8 mouse cellular contexts compared by ENCODE assay signal in genomic region chr10:81405588-81406201, GRCm38 (mm10). TPM values are rescaled to one million over a fixed set of nuclear protein-coding genes. Genes with fewer than 3 reads are reported as not detected.
A peak's percentile ranks its signal among the peaks of the same experiment; 100 is the strongest.
DNase-seq lines count a peak whose midpoint lies in the region; ATAC-seq and TF ChIP-seq lines count a peak whose summit lies in the region.

No protein-coding gene starts in this region.

- no peak overlapping the region for H3K4me3 ChIP-seq in forebrain, embryonic 14.5 days (ENCODE audit: low read depth, low read length)
- no peak overlapping the region for H3K4me3 ChIP-seq in forebrain, embryonic 16.5 days (replicated peaks; ENCODE audit: low read length)
- H3K4me3 ChIP-seq in testis, adult 2 months (ENCODE audit: control insufficient read depth, low read depth, low read length) = no peak overlapping the region
- H3K4me3 ChIP-seq in cortical plate, adult 2 months (ENCODE audit: insufficient read depth, low read length) = no peak overlapping the region
- 0 out of 2 replicates have a peak overlapping the region, but pooled peaks have one; percentile 42 for H3K4me3 ChIP-seq in limb, embryonic 10.5 days

- H3K4me2 ChIP-seq in forebrain, embryonic 14.5 days (ENCODE audit: low read length) = no peak overlapping the region
- H3K4me2 ChIP-seq in forebrain, embryonic 16.5 days (ENCODE audit: low read length) = no peak overlapping the region

- ATAC-seq in forebrain, embryonic 14.5 days = no peak
- no peak for ATAC-seq in forebrain, embryonic 16.5 days

- no peak for TF ChIP-seq POLR2A in testis, adult 2 months (IDR thresholded peaks at IDR 0.05; ENCODE audit: control insufficient read depth, low read depth, low read length)
- no peak for TF ChIP-seq POLR2A in cortical plate, adult 2 months (IDR thresholded peaks at IDR 0.05; ENCODE audit: extremely low read depth, insufficient read depth, low read length)

- TF ChIP-seq CTCF in testis, adult 2 months (IDR thresholded peaks at IDR 0.05; ENCODE audit: control insufficient read depth, insufficient read depth, insufficient replicate concordance, low read depth, low read length) = peak; percentile 77; the same call in 1 of the 2 replicates
- peak; percentile 63 for TF ChIP-seq CTCF in cortical plate, adult 2 months (IDR thresholded peaks at IDR 0.05; ENCODE audit: extremely low read depth, insufficient read depth, low read length)

- no peak overlapping the region for H3K9ac ChIP-seq in forebrain, embryonic 14.5 days (ENCODE audit: low read length)
- no peak overlapping the region for H3K9ac ChIP-seq in forebrain, embryonic 16.5 days (replicated peaks; ENCODE audit: low read depth, low read length)

- 47% methylated on average over 13 of the region's 13 CpGs for WGBS in forebrain, embryonic 14.5 days
- 43% methylated on average over 13 of the region's 13 CpGs for WGBS in forebrain, embryonic 16.5 days
- WGBS in limb, embryonic 10.5 days = 42% methylated on average over 13 of the region's 13 CpGs

- H3K27ac ChIP-seq in forebrain, embryonic 14.5 days (ENCODE audit: low read depth, low read length) = no peak overlapping the region
- H3K27ac ChIP-seq in forebrain, embryonic 16.5 days (ENCODE audit: low read length) = no peak overlapping the region
- no peak overlapping the region for H3K27ac ChIP-seq in testis, adult 2 months (ENCODE audit: control insufficient read depth, insufficient read depth, low read depth, low read length)
- no peak overlapping the region for H3K27ac ChIP-seq in cortical plate, adult 2 months (ENCODE audit: insufficient read depth, low read length)
- H3K27ac ChIP-seq in limb, embryonic 10.5 days = no peak overlapping the region; the same call in 1 of the 2 replicates

- DNase-seq in forebrain, embryonic 14.5 days (ENCODE audit: low spot score) = peak; percentile 42
- no peak for DNase-seq in testis, postnatal 14 days (ENCODE audit: low spot score)
- DNase-seq in limb, embryonic 10.5 days (ENCODE audit: low spot score) = peak; percentile 60
- DNase-seq in spleen, postnatal 4 days (ENCODE audit: low spot score in 2 of 2) = peak; percentile 77 to 92
- no peak for DNase-seq in ovary, adult 18-20 months (ENCODE audit: low spot score)

- H3K9me3 ChIP-seq in forebrain, embryonic 14.5 days (replicated peaks; ENCODE audit: control insufficient read depth, low read length) = no peaks in the 10 kb centered on the region
- no peaks in the 10 kb centered on the region for H3K9me3 ChIP-seq in forebrain, embryonic 16.5 days (ENCODE audit: control insufficient read depth, low read length)
- H3K9me3 ChIP-seq in limb, embryonic 10.5 days (replicated peaks) = no peaks in the 10 kb centered on the region

- peaks cover 34% of the 10 kb centered on the region for H3K4me1 ChIP-seq in forebrain, embryonic 14.5 days (ENCODE audit: control insufficient read depth, insufficient read depth, low read length)
- peaks cover 44% of the 10 kb centered on the region for H3K4me1 ChIP-seq in forebrain, embryonic 16.5 days (replicated peaks; ENCODE audit: control insufficient read depth, insufficient read depth, low read length)
- H3K4me1 ChIP-seq in testis, adult 2 months (ENCODE audit: control insufficient read depth, insufficient read depth, low read length) = peaks cover 30% of the 10 kb centered on the region
- peaks cover 7% of the 10 kb centered on the region for H3K4me1 ChIP-seq in cortical plate, adult 2 months (ENCODE audit: control insufficient read depth, insufficient read depth, low read length)
- H3K4me1 ChIP-seq in limb, embryonic 10.5 days = peaks cover 96% of the 10 kb centered on the region

- H3K27me3 ChIP-seq in forebrain, embryonic 14.5 days (replicated peaks; ENCODE audit: control insufficient read depth, insufficient read depth, low read length) = 0 out of 2 replicates have a peak, but pooled peaks cover 5% of the 10 kb centered on the region
- no peaks in the 10 kb centered on the region for H3K27me3 ChIP-seq in forebrain, embryonic 16.5 days (replicated peaks; ENCODE audit: control insufficient read depth, insufficient read depth, low read length)
- no peaks in the 10 kb centered on the region for H3K27me3 ChIP-seq in testis, adult 2 months (ENCODE audit: control insufficient read depth, insufficient read depth, low read length)
- peaks cover 69% of the 10 kb centered on the region for H3K27me3 ChIP-seq in limb, embryonic 10.5 days (ENCODE audit: low read depth, poor library complexity, severe bottlenecking)

- H3K36me3 ChIP-seq in forebrain, embryonic 14.5 days (ENCODE audit: control insufficient read depth, insufficient read depth, low read length) = peaks cover 37% of the 10 kb centered on the region
- H3K36me3 ChIP-seq in forebrain, embryonic 16.5 days (ENCODE audit: control insufficient read depth, insufficient read depth) = peaks cover 7% of the 10 kb centered on the region; the same call in 1 of the 2 replicates
- H3K36me3 ChIP-seq in testis, adult 2 months (ENCODE audit: control insufficient read depth, insufficient read depth, low read length) = no peaks in the 10 kb centered on the region
- H3K36me3 ChIP-seq in limb, embryonic 10.5 days = peaks cover 13% of the 10 kb centered on the region; the same call in 1 of the 2 replicates

RNA-seq across cellular contexts. Expression of gene Smim24, which starts 12.8 kb away (rescaled TPM):
- 1.5 and 2.0 TPM in 2 replicates for polyA plus RNA-seq in forebrain, embryonic 14.5 days (2014; fragmentation: Nextera tagmentation; extraction: Ambion mirVana)
- polyA plus RNA-seq in forebrain, embryonic 16.5 days (2015; fragmentation: Nextera tagmentation; extraction: Ambion mirVana) = 1.2 and 1.8 TPM in 2 replicates
- polyA plus RNA-seq in testis, adult 2 months (2012; rRNA removed) = 3,568 and 3,612 TPM in 2 replicates
- polyA plus RNA-seq in cortical plate, adult 2 months (2012; rRNA removed) = 2.5 and 3.0 TPM in 2 replicates
- polyA plus RNA-seq in limb, embryonic 10.5 days (2016; fragmentation: Nextera tagmentation; extraction: Ambion mirVana) = 1.9 and 2.9 TPM in 2 replicates

RNA-seq across cellular contexts. Expression of gene Gm48552, which starts 16.9 kb away (rescaled TPM):
- 0.65 and 0.69 TPM in 2 replicates for polyA plus RNA-seq in forebrain, embryonic 14.5 days (2014; fragmentation: Nextera tagmentation; extraction: Ambion mirVana)
- 1.0 and 2.2 TPM in 2 replicates for polyA plus RNA-seq in forebrain, embryonic 16.5 days (2015; fragmentation: Nextera tagmentation; extraction: Ambion mirVana)
- polyA plus RNA-seq in testis, adult 2 months (2012; rRNA removed) = 0.65 TPM in 1 of 2 replicates, not detected in the other
- 6.8 and 7.8 TPM in 2 replicates for polyA plus RNA-seq in cortical plate, adult 2 months (2012; rRNA removed)
- polyA plus RNA-seq in limb, embryonic 10.5 days (2016; fragmentation: Nextera tagmentation; extraction: Ambion mirVana) = 1.4 and 1.5 TPM in 2 replicates

RNA-seq across cellular contexts. Expression of gene Gm48551, which starts 21.4 kb away (rescaled TPM):
- polyA plus RNA-seq in forebrain, embryonic 14.5 days (2014; fragmentation: Nextera tagmentation; extraction: Ambion mirVana) = 3.6 and 4.8 TPM in 2 replicates
- 6.2 and 8.8 TPM in 2 replicates for polyA plus RNA-seq in forebrain, embryonic 16.5 days (2015; fragmentation: Nextera tagmentation; extraction: Ambion mirVana)
- polyA plus RNA-seq in testis, adult 2 months (2012; rRNA removed) = 1.2 and 1.6 TPM in 2 replicates
- polyA plus RNA-seq in cortical plate, adult 2 months (2012; rRNA removed) = 5.8 and 5.9 TPM in 2 replicates
- 3.8 and 4.2 TPM in 2 replicates for polyA plus RNA-seq in limb, embryonic 10.5 days (2016; fragmentation: Nextera tagmentation; extraction: Ambion mirVana)

RNA-seq across cellular contexts. Expression of gene Dohh, which starts 21.5 kb away (rescaled TPM):
- 78.7 and 78.8 TPM in 2 replicates for polyA plus RNA-seq in forebrain, embryonic 14.5 days (2014; fragmentation: Nextera tagmentation; extraction: Ambion mirVana)
- polyA plus RNA-seq in forebrain, embryonic 16.5 days (2015; fragmentation: Nextera tagmentation; extraction: Ambion mirVana) = 86.0 and 91.0 TPM in 2 replicates
- 38.5 and 46.3 TPM in 2 replicates for polyA plus RNA-seq in testis, adult 2 months (2012; rRNA removed)
- polyA plus RNA-seq in cortical plate, adult 2 months (2012; rRNA removed) = 106 and 108 TPM in 2 replicates
- polyA plus RNA-seq in limb, embryonic 10.5 days (2016; fragmentation: Nextera tagmentation; extraction: Ambion mirVana) = 101 and 115 TPM in 2 replicates

RNA-seq across cellular contexts. Expression of gene Fzr1, which starts 27.4 kb away (rescaled TPM):
- polyA plus RNA-seq in forebrain, embryonic 14.5 days (2014; fragmentation: Nextera tagmentation; extraction: Ambion mirVana) = 101 and 109 TPM in 2 replicates
- 121 and 133 TPM in 2 replicates for polyA plus RNA-seq in forebrain, embryonic 16.5 days (2015; fragmentation: Nextera tagmentation; extraction: Ambion mirVana)
- 161 and 178 TPM in 2 replicates for polyA plus RNA-seq in testis, adult 2 months (2012; rRNA removed)
- polyA plus RNA-seq in cortical plate, adult 2 months (2012; rRNA removed) = 75.5 and 76.0 TPM in 2 replicates
- polyA plus RNA-seq in limb, embryonic 10.5 days (2016; fragmentation: Nextera tagmentation; extraction: Ambion mirVana) = 134 and 148 TPM in 2 replicates

Comparison
In these comparisons a context has a peak if more than half of its experiments do, and no peak if none do; other contexts are left out.
1. DNase-seq: peak in forebrain, embryonic 14.5 days (single experiment), limb, embryonic 10.5 days (single experiment) and spleen, postnatal 4 days (2 of 2); none in testis, postnatal 14 days (single experiment) and ovary, adult 18-20 months (single experiment).
2. RNA of gene Smim24, which starts 12.8 kb away (polyA plus RNA-seq): 3,568 to 3,612 TPM in testis, adult 2 months; 1.9 to 2.9 TPM in limb, embryonic 10.5 days, 2.5 to 3.0 TPM in cortical plate, adult 2 months, 1.5 to 2.0 TPM in forebrain, embryonic 14.5 days and 1.2 to 1.8 TPM in forebrain, embryonic 16.5 days; every median in the first group is over 100 times any median in the second.